ENCODE assay signal across 8 mouse cellular contexts in the genomic region with DNA sequence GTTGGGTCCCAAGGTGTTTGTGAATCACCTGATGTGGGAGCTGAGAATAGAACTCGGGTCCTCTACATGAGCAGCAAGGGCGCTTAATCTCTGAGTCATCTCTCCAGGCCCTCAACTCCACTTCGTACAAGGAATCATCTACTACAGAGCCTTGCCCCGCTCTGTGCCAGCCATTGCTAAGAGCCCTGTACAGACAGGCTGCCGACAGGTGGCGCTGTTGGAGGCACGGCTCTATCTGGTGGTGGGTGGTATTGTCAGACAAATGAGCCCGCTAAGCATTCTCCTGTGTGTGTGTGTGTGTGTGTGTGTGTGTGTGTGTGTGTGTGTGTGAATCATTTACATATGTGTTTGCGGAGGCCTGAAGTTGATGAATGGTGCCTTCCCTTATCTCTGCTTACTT. TPM values are rescaled to one million over a fixed set of nuclear protein-coding genes. Genes with fewer than 3 reads are reported as not detected.
A peak's percentile ranks its signal among the peaks of the same experiment; 100 is the strongest.
DNase-seq lines count a peak whose midpoint lies in the region; ATAC-seq and TF ChIP-seq lines count a peak whose summit lies in the region.

No protein-coding gene starts in this region.

- no peak for DNase-seq in kidney, postnatal 0 days (ENCODE audit: low spot score)
- peak; percentile 62 for DNase-seq in CD4-positive helper T cell, adult 2 months (ENCODE audit: low read depth, low spot score)
- peak; percentile 78 for DNase-seq in ES-E14 (ENCODE audit: low read depth, low spot score)
- peak; percentile 34 for DNase-seq in lung, embryonic 14.5 days
- no peak for DNase-seq in embryo, embryonic 10 days (ENCODE audit: low spot score)
- DNase-seq in midbrain, embryonic 14.5 days: no peak
- no peak for DNase-seq in forebrain, embryonic 14.5 days (ENCODE audit: low spot score)

- no peak overlapping the region for H3K9ac ChIP-seq in kidney, postnatal 0 days (ENCODE audit: low read depth, low read length)
- H3K9ac ChIP-seq in kidney, embryonic 14.5 days (ENCODE audit: low read depth, low read length): no peak overlapping the region
- no peak overlapping the region for H3K9ac ChIP-seq in ES-E14 (ENCODE audit: insufficient read depth, low read depth, low read length, poor library complexity, severe bottlenecking)
- no peak overlapping the region for H3K9ac ChIP-seq in lung, embryonic 14.5 days
- no peak overlapping the region for H3K9ac ChIP-seq in midbrain, embryonic 14.5 days (replicated peaks; ENCODE audit: low read length)
- H3K9ac ChIP-seq in forebrain, embryonic 14.5 days (ENCODE audit: low read length): no peak overlapping the region

- H3K36me3 ChIP-seq in kidney, postnatal 0 days (ENCODE audit: insufficient read depth, low read length): no peaks in the 10 kb centered on the region
- H3K36me3 ChIP-seq in kidney, embryonic 14.5 days (ENCODE audit: control insufficient read depth, insufficient read depth, low read length): no peaks in the 10 kb centered on the region
- no peaks in the 10 kb centered on the region for H3K36me3 ChIP-seq in ES-E14 (ENCODE audit: control insufficient read depth, insufficient read depth, low read length, poor library complexity, severe bottlenecking)
- H3K36me3 ChIP-seq in lung, embryonic 14.5 days (ENCODE audit: insufficient read depth): no peaks in the 10 kb centered on the region
- H3K36me3 ChIP-seq in midbrain, embryonic 14.5 days (ENCODE audit: control insufficient read depth, insufficient read depth, low read length): no peaks in the 10 kb centered on the region
- H3K36me3 ChIP-seq in forebrain, embryonic 14.5 days (ENCODE audit: control insufficient read depth, insufficient read depth, low read length): no peaks in the 10 kb centered on the region

- TF ChIP-seq CTCF in kidney, postnatal 0 days (IDR thresholded peaks at IDR 0.05; ENCODE audit: low read depth): peak; percentile 51; the same call in 1 of the 2 replicates
- peak; percentile 50 for TF ChIP-seq CTCF in lung, embryonic 14.5 days (IDR thresholded peaks at IDR 0.05; ENCODE audit: low read depth)

- no peak overlapping the region for H3K27ac ChIP-seq in kidney, postnatal 0 days
- no peak overlapping the region for H3K27ac ChIP-seq in kidney, embryonic 14.5 days (ENCODE audit: low read depth, low read length)
- H3K27ac ChIP-seq in ES-E14 (ENCODE audit: insufficient read depth, low read depth, low read length, poor library complexity, severe bottlenecking): no peak overlapping the region
- H3K27ac ChIP-seq in lung, embryonic 14.5 days (ENCODE audit: low read depth): no peak overlapping the region
- no peak overlapping the region for H3K27ac ChIP-seq in midbrain, embryonic 14.5 days (replicated peaks; ENCODE audit: low read depth, low read length)
- H3K27ac ChIP-seq in forebrain, embryonic 14.5 days (ENCODE audit: low read depth, low read length): no peak overlapping the region

- in situ Hi-C loops in ES-E14 (cut with MboI; ENCODE audit: low sequenced_read_pairs in 2 of 2, unreplicated experiment in 2 of 2): loop anchor here in 1 of 2 experiments (10.0 kb wide), 1 partner anchor 161 kb away; a partner anchor contains a TSS

- WGBS in kidney, postnatal 0 days: 85% methylated on average over 9 of the region's 9 CpGs
- 90% methylated on average over 9 of the region's 9 CpGs for WGBS in kidney, embryonic 14.5 days
- 74% methylated on average over 9 of the region's 9 CpGs for WGBS in lung, embryonic 14.5 days
- 83% methylated on average over 9 of the region's 9 CpGs for WGBS in midbrain, embryonic 14.5 days
- WGBS in forebrain, embryonic 14.5 days: 89% methylated on average over 9 of the region's 9 CpGs

- H3K4me2 ChIP-seq in kidney, postnatal 0 days (ENCODE audit: low read length): no peak overlapping the region
- H3K4me2 ChIP-seq in kidney, embryonic 14.5 days (replicated peaks; ENCODE audit: low read depth, low read length): no peak overlapping the region
- H3K4me2 ChIP-seq in lung, embryonic 14.5 days: no peak overlapping the region
- H3K4me2 ChIP-seq in midbrain, embryonic 14.5 days (ENCODE audit: low read length): no peak overlapping the region
- no peak overlapping the region for H3K4me2 ChIP-seq in forebrain, embryonic 14.5 days (ENCODE audit: low read length)

- H3K4me3 ChIP-seq in kidney, postnatal 0 days (replicated peaks; ENCODE audit: low read depth, low read length): no peak overlapping the region
- no peak overlapping the region for H3K4me3 ChIP-seq in kidney, embryonic 14.5 days (ENCODE audit: low read length)
- no peak overlapping the region for H3K4me3 ChIP-seq in ES-E14 (ENCODE audit: insufficient read depth in 1 of 2, low read depth in 1 of 2, low read length in 2 of 2, poor library complexity in 1 of 2, severe bottlenecking in 1 of 2)
- H3K4me3 ChIP-seq in lung, embryonic 14.5 days (ENCODE audit: low read depth, low read length): no peak overlapping the region
- no peak overlapping the region for H3K4me3 ChIP-seq in midbrain, embryonic 14.5 days (replicated peaks; ENCODE audit: low read depth, low read length)
- no peak overlapping the region for H3K4me3 ChIP-seq in forebrain, embryonic 14.5 days (ENCODE audit: low read depth, low read length)

- ATAC-seq in kidney, postnatal 0 days (replicated peaks; ENCODE audit: low FRiP score, low read depth): no peak
- no peak; the same call in 1 of the 2 replicates for ATAC-seq in kidney, embryonic 14.5 days (ENCODE audit: low FRiP score, low TSS enrichment)
- no peak for ATAC-seq in lung, embryonic 14.5 days (ENCODE audit: insufficient read depth)
- no peak for ATAC-seq in midbrain, embryonic 14.5 days (ENCODE audit: low FRiP score, low TSS enrichment)
- ATAC-seq in forebrain, embryonic 14.5 days: no peak

- no peaks in the 10 kb centered on the region for H3K9me3 ChIP-seq in kidney, postnatal 0 days (replicated peaks; ENCODE audit: low read length)
- H3K9me3 ChIP-seq in kidney, embryonic 14.5 days (ENCODE audit: control insufficient read depth, low read length): no peaks in the 10 kb centered on the region
- no peaks in the 10 kb centered on the region for H3K9me3 ChIP-seq in ES-E14 (ENCODE audit: control insufficient read depth, insufficient read depth, low read depth, low read length)
- no peaks in the 10 kb centered on the region for H3K9me3 ChIP-seq in lung, embryonic 14.5 days (ENCODE audit: low read depth, low read length)
- H3K9me3 ChIP-seq in midbrain, embryonic 14.5 days (ENCODE audit: control insufficient read depth, low read length): no peaks in the 10 kb centered on the region
- H3K9me3 ChIP-seq in forebrain, embryonic 14.5 days (replicated peaks; ENCODE audit: control insufficient read depth, low read length): no peaks in the 10 kb centered on the region

- H3K4me1 ChIP-seq in kidney, postnatal 0 days (replicated peaks; ENCODE audit: insufficient read depth, low read length): no peaks in the 10 kb centered on the region
- H3K4me1 ChIP-seq in kidney, embryonic 14.5 days (ENCODE audit: control insufficient read depth, insufficient read depth, low read length): 0 out of 2 replicates have a peak, but pooled peaks cover under 1% of the 10 kb centered on the region
- H3K4me1 ChIP-seq in ES-E14 (ENCODE audit: control insufficient read depth in 2 of 2, insufficient read depth in 2 of 2, low read length in 2 of 2, poor library complexity in 1 of 2): peaks cover 7 to 16% of the 10 kb centered on the region in 2 experiments; a peak in 3 of 4 replicates
- peaks cover under 1% of the 10 kb centered on the region; the same call in 1 of the 2 replicates for H3K4me1 ChIP-seq in lung, embryonic 14.5 days (ENCODE audit: insufficient read depth)
- H3K4me1 ChIP-seq in midbrain, embryonic 14.5 days (ENCODE audit: control insufficient read depth, insufficient read depth, low read length): no peaks in the 10 kb centered on the region
- no peaks in the 10 kb centered on the region for H3K4me1 ChIP-seq in forebrain, embryonic 14.5 days (ENCODE audit: control insufficient read depth, insufficient read depth, low read length)

- H3K27me3 ChIP-seq in kidney, postnatal 0 days (ENCODE audit: insufficient read depth, low read length): no peaks in the 10 kb centered on the region
- H3K27me3 ChIP-seq in kidney, embryonic 14.5 days (ENCODE audit: control insufficient read depth, insufficient read depth, low read length): no peaks in the 10 kb centered on the region
- no peaks in the 10 kb centered on the region for H3K27me3 ChIP-seq in lung, embryonic 14.5 days (ENCODE audit: insufficient read depth, low read length)
- no peaks in the 10 kb centered on the region for H3K27me3 ChIP-seq in midbrain, embryonic 14.5 days (ENCODE audit: control insufficient read depth, insufficient read depth, low read length)
- H3K27me3 ChIP-seq in forebrain, embryonic 14.5 days (replicated peaks; ENCODE audit: control insufficient read depth, insufficient read depth, low read length): no peaks in the 10 kb centered on the region

TF ChIP-seq in ES-E14, 5 proteins besides CTCF, POLR2A, EP300 and RAD21:
- no peak for TF ChIP-seq CHD2 (IDR thresholded peaks at IDR 0.05; ENCODE audit: low read depth, low read length)
- no peak for TF ChIP-seq HCFC1 (IDR thresholded peaks at IDR 0.05; ENCODE audit: borderline replicate concordance, insufficient read depth, low read length)
- no peak for TF ChIP-seq ZC3H11A (IDR thresholded peaks at IDR 0.05; ENCODE audit: borderline replicate concordance, low read depth, low read length)
- no peak for TF ChIP-seq ZNF384 (IDR thresholded peaks at IDR 0.05; ENCODE audit: low read depth, low read length)
- TF ChIP-seq MAFK (IDR thresholded peaks at IDR 0.05; ENCODE audit: insufficient read depth, low read depth, low read length): no peak

RNA-seq across cellular contexts. Expression of a gene that starts 30.9 kb away (rescaled TPM):
- 145 and 157 TPM in 2 replicates for polyA plus RNA-seq in kidney, postnatal 0 days (2015; fragmentation: Nextera tagmentation; extraction: Ambion mirVana)
- 131 and 196 TPM in 2 replicates for polyA plus RNA-seq in kidney, embryonic 14.5 days (2014; fragmentation: Nextera tagmentation; extraction: Ambion mirVana)
- total RNA-seq in ES-E14 (2012; rRNA removed): 64.3 and 81.0 TPM in 2 replicates
- polyA plus RNA-seq in lung, embryonic 14.5 days (2014; fragmentation: Nextera tagmentation; extraction: Ambion mirVana): 183 and 185 TPM in 2 replicates
- 121 and 150 TPM in 2 replicates for polyA plus RNA-seq in midbrain, embryonic 14.5 days (2014; fragmentation: Nextera tagmentation; extraction: Ambion mirVana)
- 111 and 122 TPM in 2 replicates for polyA plus RNA-seq in forebrain, embryonic 14.5 days (2014; fragmentation: Nextera tagmentation; extraction: Ambion mirVana)

Comparison
In these comparisons a context has a peak if more than half of its experiments do, and no peak if none do; other contexts are left out.
1. DNase-seq: peak in CD4-positive helper T cell, adult 2 months (single experiment), ES-E14 (single experiment) and lung, embryonic 14.5 days (single experiment); none in kidney, postnatal 0 days (single experiment), embryo, embryonic 10 days (single experiment), midbrain, embryonic 14.5 days (single experiment) and forebrain, embryonic 14.5 days (single experiment).